Mouse (Mus musculus): Measurements from ENCODE around the gene Ms4a14.
"Not testable (repeated sequence)": the region's sequence is repeated elsewhere in the genome, so short reads cannot be mapped to it uniquely, and the experiment has no call there.

Gene Ms4a14

GRCm38 (mm10) chr19:11314354-11314753, at the start of gene Ms4a14:
Gene Ms4a14 (minus strand): TSS chr19:11314454.
- no peak for DNase-seq

DNA sequence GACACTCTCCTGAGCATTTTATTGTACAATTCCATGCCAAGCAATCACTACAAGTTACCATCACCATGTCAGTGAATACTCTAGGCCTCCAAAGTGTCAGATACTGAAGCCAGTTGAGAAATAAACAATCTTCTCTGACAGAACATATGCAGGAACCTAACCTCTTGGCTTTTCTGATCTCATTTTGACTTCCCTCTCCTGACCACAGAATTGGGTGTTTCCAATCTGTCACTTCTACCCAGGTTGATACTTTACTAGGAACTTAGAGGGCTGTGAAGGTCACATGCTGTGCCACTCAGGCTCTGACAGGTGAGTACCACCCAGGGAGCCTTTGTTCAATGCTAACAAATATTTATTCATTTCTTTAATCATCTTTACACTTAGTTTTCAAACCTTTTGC, 47.7 kb upstream of the Ms4a14 start:
- no peak for DNase-seq

DNA sequence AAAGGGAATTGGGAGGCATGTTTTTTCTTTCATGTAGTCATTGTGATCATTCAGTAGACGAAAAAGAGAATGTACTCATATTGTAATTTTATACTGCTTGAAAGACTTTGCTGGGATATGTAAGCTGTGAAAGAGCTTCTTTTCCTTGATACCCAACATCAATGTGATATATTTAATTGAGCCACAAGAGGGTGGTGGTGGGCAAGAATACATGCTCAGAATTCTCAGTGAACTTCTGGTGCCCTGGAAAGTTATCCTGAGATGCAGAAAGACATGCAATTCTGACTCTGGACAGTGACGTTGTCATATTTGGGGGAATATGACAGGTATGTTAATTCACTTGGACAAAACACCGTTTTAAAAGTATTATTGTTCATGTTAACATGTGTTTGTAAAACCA, 45.9 kb upstream of the Ms4a14 start:
- no peak for DNase-seq

DNA sequence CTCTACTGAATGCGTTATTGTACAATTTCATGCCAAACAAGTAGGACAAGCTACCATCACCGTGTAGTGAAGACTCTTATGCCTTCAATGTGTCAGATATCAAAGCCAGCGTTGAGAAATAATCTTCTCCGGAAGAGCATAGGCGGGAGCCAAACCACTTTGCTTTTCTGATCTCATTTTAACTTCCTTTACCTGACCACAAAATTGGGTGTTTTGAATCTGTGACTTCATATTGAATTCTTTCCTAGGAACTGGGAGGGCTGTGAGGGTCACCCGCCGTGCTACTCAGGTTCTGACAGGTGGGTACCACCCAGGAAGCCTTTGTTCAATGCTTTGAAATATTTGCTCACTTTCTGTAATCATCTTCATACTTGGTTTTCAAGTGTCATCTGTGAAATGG, 41.5 kb upstream of the Ms4a14 start:
- no peak for DNase-seq

GRCm38 (mm10) chr19:11351878-11352277, 37.6 kb upstream of the Ms4a14 start:
- no peak for DNase-seq

DNA sequence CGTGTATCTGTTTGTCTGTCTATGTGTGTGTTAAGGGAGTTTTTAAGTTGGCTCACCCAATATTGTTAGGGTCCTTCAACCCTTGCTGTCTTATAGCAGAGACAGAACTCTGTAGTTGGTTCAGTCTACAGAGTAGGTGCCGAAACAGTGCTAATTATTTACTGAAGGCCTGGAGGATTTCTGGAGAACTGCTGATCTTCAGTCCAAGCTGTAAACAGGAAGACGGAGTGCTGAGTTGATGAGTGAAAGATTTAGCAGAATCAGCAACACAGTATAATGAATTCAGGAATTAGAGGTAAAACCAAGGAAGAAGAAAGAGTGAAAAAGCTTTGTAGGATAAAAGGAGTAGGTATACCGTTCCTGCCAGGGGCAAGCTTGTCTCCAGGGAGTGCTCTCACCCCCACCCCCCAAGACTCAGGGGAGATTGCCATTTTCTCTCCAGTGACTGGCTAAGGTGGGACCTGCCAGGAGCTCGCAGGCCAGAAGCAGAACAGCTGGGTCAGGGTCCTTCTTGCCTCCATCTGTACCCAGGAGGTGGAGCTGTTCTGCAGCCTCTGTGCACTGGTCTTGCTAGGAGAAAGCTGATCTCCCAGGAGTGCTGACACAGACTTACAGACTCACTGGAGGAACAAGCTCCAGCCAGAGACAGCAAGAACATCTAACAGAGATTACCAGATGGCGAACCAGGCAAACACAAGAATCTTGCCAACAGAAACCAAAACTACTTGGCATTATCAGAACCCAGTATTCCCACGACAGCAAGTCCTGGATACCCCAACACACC, 35.6 kb upstream of the Ms4a14 start:
- DNase-seq = no peak

DNA sequence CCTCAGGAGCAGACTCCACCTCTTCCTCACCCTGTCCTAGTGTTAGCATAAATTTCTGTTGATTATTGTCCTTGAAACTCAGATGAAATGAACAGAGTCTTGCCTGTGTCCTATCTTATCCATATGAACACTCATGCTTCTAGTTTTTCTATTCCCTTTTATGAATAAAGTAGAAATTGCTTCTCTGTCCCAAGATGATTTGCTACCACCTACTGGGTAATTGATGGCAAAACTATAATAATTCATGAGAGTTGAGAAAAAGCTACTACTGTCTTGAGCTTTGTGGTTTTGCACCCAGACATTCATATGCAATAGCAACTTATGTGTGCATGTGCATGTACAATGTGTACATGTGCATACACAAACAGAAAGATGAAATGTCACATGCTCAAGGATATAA, 29.7 kb upstream of the Ms4a14 start:
- no peak for DNase-seq

GRCm38 (mm10) chr19:11343147-11343546, 28.9 kb upstream of the Ms4a14 start:
- DNase-seq = no peak

GRCm38 (mm10) chr19:11335932-11336331, 21.7 kb upstream of the Ms4a14 start, which contains the start of gene Ms4a7:
Gene Ms4a7 (minus strand): TSS chr19:11336146.
- no peak for DNase-seq

DNA sequence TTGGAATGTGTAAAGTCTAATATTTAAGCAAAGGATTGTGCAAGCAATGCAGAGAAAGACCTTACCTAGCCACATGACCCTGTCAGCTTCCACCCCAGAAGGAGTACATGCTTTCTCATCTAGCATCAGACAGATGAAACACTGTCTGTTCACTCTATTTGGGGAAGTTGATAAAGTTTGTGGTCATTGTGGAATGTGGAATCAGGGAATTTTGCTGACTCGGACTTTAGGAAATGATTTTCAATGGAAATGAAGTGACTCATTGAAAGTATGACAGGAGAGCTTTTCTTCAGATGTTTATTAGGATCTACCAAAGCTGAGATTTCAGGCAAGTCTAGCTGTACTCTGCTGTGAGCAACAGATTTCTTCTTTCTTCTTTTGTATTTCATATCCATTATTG, 6.9 kb upstream of the Ms4a14 start:
- no peak for DNase-seq

- DNase-seq = no peak
These were observed 2.5 kb upstream of the Ms4a14 start for GRCm38 (mm10) chr19:11316786-11317185.

- no peak for DNase-seq
These were observed 5.4 kb downstream of the Ms4a14 start for GRCm38 (mm10) chr19:11308888-11309287.

DNA sequence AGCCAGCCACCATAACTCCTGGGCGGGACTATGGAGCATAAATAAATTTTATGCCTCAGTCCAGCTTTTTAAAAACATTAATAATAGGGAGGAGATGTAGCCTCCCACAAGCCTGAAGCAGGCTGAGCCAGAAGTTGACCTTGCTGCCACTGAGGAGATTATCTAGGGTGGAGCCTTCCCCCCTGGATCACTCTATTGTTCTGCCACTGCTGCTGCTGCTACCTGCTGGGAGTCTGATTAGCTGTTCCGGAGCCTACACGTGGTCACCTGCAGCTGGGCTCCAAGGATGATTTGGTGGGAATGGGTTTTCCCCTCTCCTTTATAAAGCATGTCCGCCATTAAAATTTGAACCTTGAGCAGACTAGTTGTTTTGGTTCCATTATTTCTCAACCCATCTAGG, 14.7 kb downstream of the Ms4a14 start:
- not testable (repeated sequence) for DNase-seq

GRCm38 (mm10) chr19:11298939-11299338, 15.3 kb downstream of the Ms4a14 start:
- DNase-seq = no peak

GRCm38 (mm10) chr19:11293616-11294015, 20.6 kb downstream of the Ms4a14 start:
- DNase-seq = not testable (repeated sequence)

- DNase-seq = no peak
These were observed 21.3 kb downstream of the Ms4a14 start for GRCm38 (mm10) chr19:11292990-11293389.

DNA sequence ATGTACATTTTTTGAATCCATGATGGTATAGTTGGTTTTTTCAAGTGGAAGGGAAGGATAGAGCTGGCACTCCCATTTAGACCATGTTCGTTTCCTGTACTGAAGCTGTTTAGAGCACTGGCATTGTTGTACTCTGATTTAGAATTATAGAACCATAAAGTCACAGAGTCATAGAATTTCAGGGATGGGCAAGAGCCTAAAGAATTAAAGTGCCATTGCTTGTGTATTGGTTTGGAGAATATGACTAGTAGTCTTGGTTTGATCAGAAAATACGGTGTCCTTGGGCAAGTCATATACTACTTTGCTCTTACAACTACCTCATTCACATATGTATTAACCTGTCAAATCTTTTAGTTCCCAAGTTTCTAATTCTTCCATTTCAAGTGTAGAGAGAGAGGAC, 30.5 kb downstream of the Ms4a14 start, which contains the start of gene Ms4a5:
Gene Ms4a5 (minus strand): TSS at position 101 of the 400 bp plus-strand sequence.
- DNase-seq = no peak

DNA sequence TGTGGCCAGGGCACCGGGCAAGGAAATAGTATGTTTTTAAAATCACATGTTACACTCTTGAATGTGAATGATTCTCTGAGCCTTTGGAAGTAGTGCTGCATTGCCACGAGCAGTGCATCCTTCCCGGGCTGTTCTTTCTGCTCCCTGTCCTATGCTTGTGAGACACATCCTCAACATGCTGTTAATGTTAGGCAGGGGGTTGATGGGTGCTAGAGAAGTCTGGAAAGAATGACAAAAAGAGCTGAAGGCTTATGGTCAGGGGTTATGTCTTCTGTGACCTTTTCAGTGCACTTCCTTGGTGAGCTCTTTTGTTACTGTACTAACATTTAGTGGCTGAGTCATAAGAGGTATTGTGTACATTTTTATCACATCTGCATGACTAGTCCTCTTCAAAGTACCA, 34.0 kb downstream of the Ms4a14 start:
- no peak for DNase-seq

GRCm38 (mm10) chr19:11276431-11276830, 37.8 kb downstream of the Ms4a14 start:
- no peak for DNase-seq

GRCm38 (mm10) chr19:11266956-11267355, 47.3 kb downstream of the Ms4a14 start:
- DNase-seq = no peak

DNA sequence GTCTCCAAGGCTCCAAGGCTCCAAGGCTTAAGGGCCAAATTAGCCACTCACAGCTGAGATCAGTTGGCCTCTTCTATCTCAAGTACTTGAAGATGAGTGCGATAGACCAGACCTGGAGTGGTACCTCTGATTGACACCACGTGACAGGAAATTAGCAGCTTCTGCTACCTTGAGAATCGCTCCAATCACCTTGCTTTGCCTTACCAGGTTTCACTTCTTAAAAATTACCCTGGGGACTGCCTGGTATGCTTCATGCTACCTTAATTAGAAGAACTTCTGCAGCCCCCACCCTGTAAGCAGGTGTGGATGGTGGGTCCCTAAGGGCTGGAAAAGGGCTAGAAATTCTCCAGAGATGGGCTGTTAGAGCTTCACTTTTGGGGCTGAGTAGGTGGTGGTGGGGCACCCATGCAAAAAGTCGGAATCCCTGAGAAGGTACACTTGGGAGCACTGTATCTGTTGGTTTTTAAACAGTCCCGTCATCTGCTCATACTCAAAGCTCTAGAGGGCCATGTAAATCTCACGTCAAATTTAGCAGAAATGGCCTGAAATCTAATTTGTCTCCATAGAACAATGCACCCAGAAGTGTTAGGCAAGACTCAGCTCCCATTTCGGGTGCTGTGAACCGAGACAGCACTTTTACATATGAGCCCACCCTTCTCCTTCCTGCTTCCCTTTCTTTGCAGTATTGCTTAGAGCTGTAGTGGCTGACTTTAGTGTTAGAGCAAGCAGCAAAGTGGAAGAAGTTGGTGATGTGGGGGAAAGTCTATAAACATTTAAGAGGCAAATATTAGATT, 48.0 kb downstream of the Ms4a14 start, which contains the start of gene Ms4a1:
Gene Ms4a1 (minus strand): TSS at position 190 of the 794 bp plus-strand sequence.
- DNase-seq = no peak

GRCm38 (mm10) chr19:11264602-11265185, 49.6 kb downstream of the Ms4a14 start:
- no peak for DNase-seq

DNA sequence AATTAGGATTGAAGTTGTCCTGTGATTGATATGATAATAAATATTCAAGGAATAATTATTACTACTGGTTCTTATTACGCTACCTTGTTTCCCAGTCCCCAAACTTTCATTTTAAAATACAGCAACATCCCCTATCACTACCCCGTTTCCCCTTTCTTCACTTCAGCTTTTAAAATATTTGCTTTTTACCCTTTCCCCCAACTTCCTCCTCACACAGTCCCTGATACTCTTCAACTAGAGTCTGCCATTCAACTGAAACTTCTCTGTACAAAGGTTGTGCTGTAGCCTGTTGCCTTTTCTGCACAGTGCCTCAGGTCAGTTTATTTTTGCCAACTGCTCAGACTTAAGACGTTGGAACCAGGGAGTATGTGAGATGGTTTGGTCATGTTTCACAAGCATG, 50.7 kb downstream of the Ms4a14 start:
- no peak for DNase-seq

All from lung, adult 18-20 months (tissue).